Mouse (Mus musculus): Measurements from ENCODE around the gene Tap2.

The Tap2 gene

DNA sequence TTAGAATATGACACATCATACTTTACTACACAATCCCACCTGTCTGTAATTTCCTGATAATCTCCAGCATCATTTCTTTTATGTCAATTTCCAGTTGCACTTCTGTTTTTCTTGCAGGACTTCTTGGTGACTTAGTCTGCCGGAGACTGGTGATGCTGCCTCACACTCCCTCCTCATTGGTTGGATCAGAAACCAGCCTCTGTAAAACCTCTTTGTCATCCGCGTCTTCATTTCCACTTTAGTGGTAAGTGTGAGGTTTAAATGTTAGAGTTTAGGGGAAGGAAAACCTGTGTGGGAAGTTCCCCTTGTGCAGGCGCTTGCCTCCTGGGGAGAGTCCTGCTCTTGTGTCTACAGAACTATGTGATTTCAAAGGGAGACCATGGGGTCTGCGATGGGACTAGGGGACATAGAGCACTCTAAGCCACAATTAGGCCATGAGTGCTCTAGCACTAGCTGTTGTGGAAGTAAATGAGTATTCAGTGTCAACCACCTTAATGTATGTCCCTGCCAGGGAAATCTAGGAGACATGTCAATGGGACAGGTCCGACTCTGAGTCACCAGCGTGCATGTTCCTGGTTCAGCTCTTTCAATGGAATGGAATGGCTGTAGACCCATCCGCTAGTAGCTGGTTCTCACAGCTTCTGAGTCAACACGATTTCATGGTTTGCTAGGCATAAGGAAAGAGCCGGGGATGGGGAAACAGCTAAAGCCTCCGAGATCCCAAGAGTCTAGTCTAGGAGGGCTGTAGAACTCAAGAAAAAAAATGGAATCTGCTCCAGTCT, 54.5 kb downstream of the Tap2 start, which contains the start of gene H2-Ab1:
Gene H2-Ab1, plus strand, starts transcription at position 96 of the 782 bp plus-strand sequence.
- DNase-seq: peak; percentile 61 to 70

DNA sequence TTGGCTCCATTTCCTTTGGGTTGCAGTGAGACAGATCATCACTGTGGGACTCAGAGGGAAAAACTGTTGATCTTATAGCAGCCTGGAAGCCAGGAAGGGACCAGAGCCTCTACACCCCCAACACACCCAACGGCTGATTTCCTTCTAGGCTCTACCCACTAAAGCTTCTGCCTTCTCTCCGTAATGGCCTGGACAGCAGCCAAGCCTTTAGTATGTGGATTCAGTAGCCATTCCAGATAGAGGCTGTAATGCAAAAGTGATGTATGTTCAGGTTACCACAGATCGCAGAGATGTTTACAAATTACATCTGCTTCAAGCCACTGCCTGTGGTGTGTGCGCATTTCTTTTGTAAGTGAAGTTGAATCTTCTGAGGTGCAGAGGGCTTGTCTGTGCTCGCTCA, 57.2 kb downstream of the Tap2 start:
- no peak for DNase-seq

DNA sequence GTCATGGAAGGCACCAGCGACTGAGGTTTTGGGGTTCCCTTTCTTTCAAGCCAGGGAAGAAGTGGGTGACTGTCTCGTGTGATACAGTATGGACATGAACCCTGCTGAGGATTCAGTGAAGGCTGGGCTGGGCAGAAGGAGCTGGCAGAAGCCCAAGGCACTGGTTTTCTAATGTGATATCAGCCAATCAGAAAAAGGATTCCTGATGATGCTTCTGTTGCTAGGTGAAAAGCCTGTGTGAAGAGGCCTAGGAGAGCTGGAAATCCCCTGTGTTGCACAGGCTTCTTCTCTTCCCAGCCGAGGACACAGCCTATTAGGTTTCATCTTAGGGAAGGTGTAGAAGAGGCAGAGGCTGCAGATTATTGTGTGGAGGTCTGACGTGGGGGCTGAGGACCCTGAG, 58.2 kb downstream of the Tap2 start:
- no peak for DNase-seq

DNA sequence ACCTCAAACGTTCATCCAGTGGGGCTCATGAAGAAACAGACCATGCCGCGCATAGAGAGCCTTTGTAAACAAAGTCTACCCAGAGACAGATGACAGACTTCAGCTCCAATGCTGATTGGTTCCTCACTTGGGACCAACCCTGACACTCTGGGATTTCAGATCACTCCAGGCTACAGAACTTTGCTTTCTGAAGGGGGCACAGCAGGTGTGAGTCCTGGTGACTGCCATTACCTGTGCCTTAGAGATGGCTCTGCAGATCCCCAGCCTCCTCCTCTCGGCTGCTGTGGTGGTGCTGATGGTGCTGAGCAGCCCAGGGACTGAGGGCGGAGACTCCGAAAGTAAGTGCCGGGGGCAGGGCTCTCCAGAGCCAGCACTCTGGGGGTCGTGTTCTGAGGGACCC, 59.7 kb downstream of the Tap2 start:
- DNase-seq: peak; percentile 34 to 61

DNA sequence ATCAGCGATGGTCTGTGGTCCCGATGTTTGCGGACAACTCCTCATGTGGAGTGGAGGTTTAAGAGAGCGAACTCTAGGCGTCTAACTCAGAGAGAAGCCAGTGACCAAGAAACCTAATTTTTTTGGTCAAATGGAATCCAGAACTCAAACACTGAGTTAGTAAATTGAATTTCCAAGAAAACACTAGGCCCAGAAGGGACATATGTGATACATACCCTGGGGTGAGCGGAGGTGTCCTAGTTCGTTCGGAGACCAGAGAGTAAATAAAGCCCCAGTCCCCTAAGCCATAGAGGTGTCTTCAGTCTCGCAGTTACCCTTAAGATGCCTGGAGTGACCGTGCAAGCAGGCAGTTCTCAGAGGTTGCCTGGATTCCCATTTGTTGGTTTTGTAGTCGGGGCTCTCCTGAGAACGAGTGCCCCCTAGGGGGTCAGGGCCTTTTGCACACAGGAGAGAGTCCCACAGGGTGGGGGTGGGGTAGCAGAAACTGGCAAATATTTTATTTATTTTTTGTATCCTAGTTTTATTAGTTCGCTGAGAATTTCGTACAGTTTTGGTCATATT, 60.6 kb downstream of the Tap2 start:
- peak in 1 of 2 experiments; percentile 30 for DNase-seq

DNA sequence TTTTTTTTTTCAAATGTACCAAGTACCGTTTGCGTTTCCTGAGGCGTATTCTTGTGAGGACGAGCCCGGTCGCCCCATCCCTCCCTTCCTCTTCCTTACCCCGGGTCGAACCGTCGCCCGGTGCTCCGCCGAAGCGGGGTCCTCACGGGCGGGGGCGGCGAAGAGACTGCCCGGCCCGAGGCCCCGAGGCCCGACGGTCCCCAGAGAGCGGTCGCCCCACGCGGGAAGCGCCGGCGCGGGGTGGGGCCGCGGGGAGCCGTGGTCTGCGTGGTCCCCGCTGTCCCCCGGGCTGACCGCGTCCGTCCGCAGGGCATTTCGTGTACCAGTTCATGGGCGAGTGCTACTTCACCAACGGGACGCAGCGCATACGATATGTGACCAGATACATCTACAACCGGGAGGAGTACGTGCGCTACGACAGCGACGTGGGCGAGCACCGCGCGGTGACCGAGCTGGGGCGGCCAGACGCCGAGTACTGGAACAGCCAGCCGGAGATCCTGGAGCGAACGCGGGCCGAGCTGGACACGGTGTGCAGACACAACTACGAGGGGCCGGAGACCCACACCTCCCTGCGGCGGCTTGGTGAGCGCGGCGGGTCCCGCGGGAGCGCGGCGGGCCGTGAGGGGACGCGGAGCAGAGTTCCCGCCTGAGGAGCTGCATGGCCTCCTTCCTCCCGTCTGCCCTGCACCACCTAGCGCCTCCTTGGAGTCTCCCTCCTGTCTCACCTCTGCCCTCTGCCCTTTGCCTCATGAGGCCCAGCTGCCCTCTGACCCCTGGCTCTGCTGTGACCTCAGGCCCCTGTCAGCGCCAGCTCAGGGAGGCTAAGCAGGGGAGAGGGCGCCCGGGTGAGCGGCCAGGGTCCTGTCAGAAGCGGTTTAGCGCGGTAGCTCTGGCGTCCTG, 61.4 kb downstream of the Tap2 start:
- DNase-seq: no peak

Measured in thymus, adult 18-20 months (tissue).